Mouse (Mus musculus): ENCODE data around the gene Col27a1.

- TF ChIP-seq CTCF (IDR thresholded peaks at IDR 0.05; ENCODE audit: low read depth, low read length) (no peak), POLR2A (IDR thresholded peaks at IDR 0.05; ENCODE audit: borderline replicate concordance, low read depth, low read length) (no peak)
Observed at GRCm38 (mm10) chr4:63296263-63296662, 82.5 kb downstream of the Col27a1 start.
